Mouse (Mus musculus) hindbrain, embryonic 12.5 days (tissue): ENCODE results near the gene Akt1s1. TPM values are rescaled to one million over a fixed set of nuclear protein-coding genes. Genes with fewer than 3 reads are reported as not detected.

Experiments
- ATAC-seq: fragments of 200-750 bp; cut with Nextera tagmentation; 2 replicates; pipeline ENCODE4 v1.8.0; 2017; ENCODE audit warnings: moderate TSS enrichment; ENCODE audit not compliant: low FRiP score
- H3K27ac ChIP-seq: fragments of 300-500 bp; sonication (generic); 2 replicates; pipeline ENCODE4 v1.5.1; 2016; ENCODE audit warnings: mild to moderate bottlenecking
- H3K27me3 ChIP-seq: fragments of 300-500 bp; sonication (generic); 2 replicates; pipeline ENCODE4 v1.6.1; 2016; ENCODE audit warnings: mild to moderate bottlenecking
- H3K36me3 ChIP-seq: fragments of 300-500 bp; sonication (generic); 2 replicates; pipeline ENCODE4 v1.6.1; 2016; ENCODE audit warnings: mild to moderate bottlenecking
- H3K4me1 ChIP-seq: fragments of 300-500 bp; sonication (generic); 2 replicates; pipeline ENCODE4 v1.6.1; 2016
- H3K4me2 ChIP-seq: fragments of 300-500 bp; sonication (generic); replicated peaks from 2 replicates; pipeline ENCODE4 v1.6.1; 2016; ENCODE audit warnings: mild to moderate bottlenecking
- H3K4me3 ChIP-seq: fragments of 300-500 bp; sonication (generic); 2 replicates; pipeline ENCODE4 v1.5.1; 2016; ENCODE audit warnings: mild to moderate bottlenecking
- H3K9ac ChIP-seq: fragments of 300-500 bp; sonication (generic); 2 replicates; pipeline ENCODE4 v1.6.1; 2016; ENCODE audit warnings: mild to moderate bottlenecking, moderate library complexity
- H3K9me3 ChIP-seq: fragments of 300-500 bp; sonication (generic); replicated peaks from 2 replicates; pipeline ENCODE4 v1.6.1; 2016; ENCODE audit warnings: mild to moderate bottlenecking
- WGBS: fragments of 180-500 bp; shearing (Covaris S2); methylation state at CpG from one replicate; pipeline ENCODE4 v1.1.7; 2016; 5-methylcytosine and 5-hydroxymethylcytosine counted together
- polyA plus RNA-seq: library from polyadenylated mRNA; unstranded; fragments of >200 nt; fragmentation: Nextera tagmentation; extraction: Ambion mirVana; gene quantifications from 2 replicates; pipeline ENCODE4 v1.2.1, GENCODE M21; 2016

Gene Akt1s1
- polyA plus RNA-seq, 1 experiment from 2014 or later = 99.3 TPM

DNA sequence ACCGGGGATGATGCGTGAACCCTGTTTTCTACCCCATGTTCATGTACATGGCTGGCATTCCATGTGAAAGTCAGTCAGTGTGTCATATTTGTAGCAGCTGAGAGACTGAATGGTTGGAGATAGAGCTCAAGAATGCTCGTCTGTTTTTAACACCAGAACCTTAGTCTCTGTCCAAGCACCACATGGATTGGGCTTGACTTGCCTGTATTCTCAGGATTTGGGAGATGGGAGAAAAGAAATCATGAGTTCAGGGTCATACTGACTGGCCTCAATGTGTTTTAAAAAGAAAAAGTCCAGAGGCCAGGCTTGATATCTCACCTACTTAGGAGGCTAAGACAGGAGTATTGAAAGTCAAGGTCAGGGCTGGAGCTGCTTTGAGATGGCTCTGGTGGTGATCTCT is 31.4 kb upstream of the Akt1s1 start:
- peaks cover 5% of the 10 kb centered on the region; the same call in 1 of the 2 replicates for H3K36me3 ChIP-seq

GRCm38 (mm10) chr7:44818164-44818563 is 30.6 kb upstream of the Akt1s1 start:
- H3K27ac ChIP-seq = no peak overlapping the region
- 48% methylated on average over 2 of the region's 2 CpGs for WGBS
- H3K9me3 ChIP-seq = no peaks in the 10 kb centered on the region
- peaks cover 46% of the 10 kb centered on the region for H3K4me1 ChIP-seq
- H3K9ac ChIP-seq = peak overlapping the region; percentile 89; the same call in 1 of the 2 replicates
- peak overlapping the region; percentile 83 for H3K4me3 ChIP-seq
- H3K27me3 ChIP-seq = no peaks in the 10 kb centered on the region
- H3K36me3 ChIP-seq = peaks cover 5% of the 10 kb centered on the region; the same call in 1 of the 2 replicates
- no peak for ATAC-seq
- H3K4me2 ChIP-seq = peak overlapping the region; percentile 80

More for the DNA sequence above, 31.4 kb upstream of the Akt1s1 start:
- WGBS = 34% methylated on average over 3 of the region's 3 CpGs
- peak overlapping the region; percentile 83 for H3K4me3 ChIP-seq
- peaks cover 46% of the 10 kb centered on the region for H3K4me1 ChIP-seq
- no peaks in the 10 kb centered on the region for H3K27me3 ChIP-seq
- peak overlapping the region; percentile 80 for H3K4me2 ChIP-seq
- H3K9ac ChIP-seq = peak overlapping the region; percentile 89
- no peaks in the 10 kb centered on the region for H3K9me3 ChIP-seq
- no peak overlapping the region for H3K27ac ChIP-seq
- no peak for ATAC-seq

GRCm38 (mm10) chr7:44818751-44819235 is 30.0 kb upstream of the Akt1s1 start:
- Histone ChIP-seq H3K36me3 (peaks cover 5% of the 10 kb centered on the region; the same call in 1 of the 2 replicates), H3K9ac (peak overlapping the region; percentile 89), H3K9me3 (no peaks in the 10 kb centered on the region), H3K4me2 (peak overlapping the region; percentile 80), H3K4me3 (peak overlapping the region; percentile 83), H3K27ac (no peak overlapping the region), H3K4me1 (peaks cover 46% of the 10 kb centered on the region), H3K27me3 (no peaks in the 10 kb centered on the region)
- ATAC-seq = no peak
- WGBS = 52% methylated on average over 6 of the region's 6 CpGs

DNA sequence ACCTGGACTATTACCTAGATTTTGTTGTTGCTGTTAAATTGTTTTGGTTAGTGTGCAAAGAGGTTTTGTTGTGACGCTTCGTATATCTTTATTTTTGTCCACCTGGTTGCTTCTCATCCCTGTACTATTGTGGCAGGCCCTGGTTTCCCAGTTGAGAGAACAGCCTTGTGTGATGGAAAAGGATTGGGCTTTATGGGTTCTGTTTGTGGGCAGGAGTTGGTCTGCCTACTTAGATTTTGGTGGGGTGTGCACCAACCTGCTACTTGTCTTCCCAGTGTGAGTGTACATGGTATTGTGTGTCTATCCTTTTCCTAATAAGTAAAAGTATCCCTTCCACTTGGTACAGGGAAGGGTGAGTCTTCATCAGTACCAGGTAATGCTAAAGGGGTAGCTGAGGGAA is 29.4 kb upstream of the Akt1s1 start:
- H3K9ac ChIP-seq = peak overlapping the region; percentile 89; the same call in 1 of the 2 replicates
- WGBS = 96% methylated on average over 2 of the region's 2 CpGs

GRCm38 (mm10) chr7:44819863-44820262 is 28.9 kb upstream of the Akt1s1 start:
- Histone ChIP-seq H3K4me3 (no peak overlapping the region), H3K4me1 (peaks cover 49% of the 10 kb centered on the region), H3K9ac (no peak overlapping the region), H3K9me3 (no peaks in the 10 kb centered on the region), H3K36me3 (no peaks in the 10 kb centered on the region), H3K27me3 (no peaks in the 10 kb centered on the region), H3K27ac (no peak overlapping the region), H3K4me2 (no peak overlapping the region)
- WGBS = 78% methylated on average over 5 of the region's 5 CpGs
- no peak for ATAC-seq

More for the DNA sequence above, 29.4 kb upstream of the Akt1s1 start:
- Histone ChIP-seq H3K4me2 (peak overlapping the region; percentile 80), H3K4me1 (peaks cover 47% of the 10 kb centered on the region), H3K4me3 (peak overlapping the region; percentile 83), H3K36me3 (no peaks in the 10 kb centered on the region), H3K27me3 (no peaks in the 10 kb centered on the region), H3K9me3 (no peaks in the 10 kb centered on the region), H3K27ac (no peak overlapping the region)
- no peak for ATAC-seq

GRCm38 (mm10) chr7:44820525-44820924 is 28.3 kb upstream of the Akt1s1 start:
- no peaks in the 10 kb centered on the region for H3K27me3 ChIP-seq
- H3K27ac ChIP-seq = no peak overlapping the region
- H3K9me3 ChIP-seq = no peaks in the 10 kb centered on the region
- peaks cover 46% of the 10 kb centered on the region for H3K4me1 ChIP-seq
- H3K4me2 ChIP-seq = no peak overlapping the region
- WGBS = 85% methylated on average over 3 of the region's 3 CpGs
- H3K4me3 ChIP-seq = no peak overlapping the region
- H3K36me3 ChIP-seq = no peaks in the 10 kb centered on the region
- no peak for ATAC-seq
- H3K9ac ChIP-seq = no peak overlapping the region

DNA sequence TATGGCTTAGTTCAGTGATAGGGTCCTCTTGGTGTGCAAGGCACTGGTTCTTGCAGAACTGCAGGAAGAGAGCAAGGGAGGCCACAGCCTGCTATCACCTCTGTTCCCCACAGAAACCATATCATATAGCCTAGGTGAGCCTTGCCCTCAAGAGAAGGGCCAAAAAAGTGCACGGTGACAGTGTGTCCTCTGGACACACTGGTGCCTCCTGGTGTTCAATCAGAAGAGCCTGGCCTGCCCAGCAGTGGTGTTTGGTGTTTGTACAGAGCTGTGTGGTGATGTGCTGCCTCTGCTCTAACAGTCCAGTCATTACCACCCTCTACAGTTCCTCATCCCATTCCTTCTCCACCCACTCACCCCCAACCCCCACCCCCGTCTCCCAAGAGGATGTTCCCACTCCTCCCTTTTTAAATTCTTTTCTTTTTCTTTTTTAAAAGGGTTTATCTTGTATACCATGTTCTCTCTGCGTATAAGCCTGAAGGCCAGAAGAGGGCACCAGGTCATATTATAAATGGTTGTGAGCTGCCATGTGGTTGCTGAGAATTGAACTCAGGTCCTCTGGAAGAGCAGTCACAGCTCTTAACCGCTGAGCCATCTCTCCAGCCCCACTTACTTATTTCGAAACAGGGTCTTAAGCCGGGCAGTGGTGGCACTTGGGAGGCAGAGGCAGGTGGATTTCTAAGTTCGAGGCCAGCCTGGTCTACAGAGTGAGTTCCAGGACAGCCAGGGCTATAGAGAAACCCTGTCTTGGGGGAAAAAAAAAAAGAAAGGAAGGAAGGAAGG is 26.9 kb upstream of the Akt1s1 start:
- H3K4me1 ChIP-seq = peaks cover 45% of the 10 kb centered on the region
- ATAC-seq = no peak
- H3K9ac ChIP-seq = no peak overlapping the region
- no peaks in the 10 kb centered on the region for H3K27me3 ChIP-seq
- H3K36me3 ChIP-seq = no peaks in the 10 kb centered on the region
- H3K27ac ChIP-seq = no peak overlapping the region
- H3K9me3 ChIP-seq = no peaks in the 10 kb centered on the region
- no peak overlapping the region for H3K4me2 ChIP-seq
- WGBS = 88% methylated on average over 7 of the region's 7 CpGs
- no peak overlapping the region for H3K4me3 ChIP-seq

DNA sequence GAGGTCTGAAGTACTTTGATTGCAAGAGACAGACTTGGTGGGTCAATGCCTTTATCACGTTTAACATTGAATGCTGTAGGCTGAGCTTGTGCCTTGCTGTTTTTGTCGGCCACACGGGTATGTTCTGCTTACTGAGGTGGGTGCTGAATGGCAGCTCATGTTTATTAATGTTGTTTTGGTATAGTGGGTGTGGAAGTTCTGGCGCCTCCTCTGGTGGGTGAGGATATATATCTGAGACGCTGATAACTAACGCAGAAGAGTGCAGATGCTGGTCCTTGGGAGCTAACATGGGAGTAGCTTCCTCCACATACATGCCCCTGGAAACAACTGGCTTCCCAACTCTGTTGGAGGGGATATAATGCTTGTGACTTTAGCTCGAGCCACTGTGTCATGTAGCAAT is 25.4 kb upstream of the Akt1s1 start:
- Histone ChIP-seq H3K9ac (no peak overlapping the region), H3K27me3 (no peaks in the 10 kb centered on the region), H3K4me1 (peaks cover 30% of the 10 kb centered on the region), H3K4me2 (no peak overlapping the region), H3K36me3 (peaks cover 5% of the 10 kb centered on the region), H3K4me3 (no peak overlapping the region), H3K27ac (no peak overlapping the region), H3K9me3 (no peaks in the 10 kb centered on the region)
- WGBS = 40% methylated on average over 7 of the region's 7 CpGs
- no peak for ATAC-seq

- H3K4me3 ChIP-seq = no peak overlapping the region
- no peaks in the 10 kb centered on the region for H3K9me3 ChIP-seq
- 31% methylated on average over 3 of the region's 3 CpGs for WGBS
- no peaks in the 10 kb centered on the region for H3K27me3 ChIP-seq
- peaks cover 20% of the 10 kb centered on the region for H3K36me3 ChIP-seq
- H3K9ac ChIP-seq = no peak overlapping the region
- H3K4me2 ChIP-seq = no peak overlapping the region
- H3K27ac ChIP-seq = no peak overlapping the region; the same call in 1 of the 2 replicates
- H3K4me1 ChIP-seq = peaks cover 15% of the 10 kb centered on the region
- ATAC-seq = peak; percentile 68
Observed at GRCm38 (mm10) chr7:44824872-44825271, 23.9 kb upstream of the Akt1s1 start.

- ATAC-seq = no peak
- H3K4me2 ChIP-seq = no peak overlapping the region
- no peaks in the 10 kb centered on the region for H3K9me3 ChIP-seq
- peaks cover 38% of the 10 kb centered on the region for H3K36me3 ChIP-seq
- H3K4me1 ChIP-seq = peaks cover 8% of the 10 kb centered on the region; the same call in 1 of the 2 replicates
- H3K4me3 ChIP-seq = no peak overlapping the region
- H3K27ac ChIP-seq = no peak overlapping the region
- WGBS = 93% methylated on average over 3 of the region's 3 CpGs
- no peaks in the 10 kb centered on the region for H3K27me3 ChIP-seq
- no peak overlapping the region for H3K9ac ChIP-seq
Observed at GRCm38 (mm10) chr7:44826771-44827170, 22.0 kb upstream of the Akt1s1 start.

DNA sequence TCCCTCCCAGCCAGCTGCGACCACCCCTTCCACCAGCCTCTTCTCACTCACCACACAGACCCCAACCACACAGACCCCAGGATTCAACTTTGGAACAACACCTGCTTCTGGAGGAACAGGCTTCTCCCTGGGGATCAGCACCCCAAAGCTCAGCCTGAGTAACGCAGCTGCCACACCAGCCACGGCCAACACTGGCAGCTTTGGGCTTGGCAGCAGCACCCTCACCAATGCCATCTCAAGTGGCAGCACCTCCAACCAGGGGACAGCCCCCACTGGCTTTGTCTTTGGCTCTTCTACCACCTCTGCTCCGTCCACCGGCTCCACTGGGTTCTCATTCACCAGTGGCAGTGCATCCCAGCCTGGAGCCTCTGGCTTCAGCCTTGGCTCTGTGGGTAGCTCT is 20.1 kb upstream of the Akt1s1 start:
- 97% methylated on average over 5 of the region's 5 CpGs for WGBS
- Histone ChIP-seq H3K27ac (no peak overlapping the region), H3K4me3 (no peak overlapping the region), H3K9me3 (no peaks in the 10 kb centered on the region), H3K36me3 (peaks cover 44% of the 10 kb centered on the region), H3K27me3 (no peaks in the 10 kb centered on the region), H3K4me2 (no peak overlapping the region), H3K9ac (no peak overlapping the region), H3K4me1 (peaks cover 8% of the 10 kb centered on the region; the same call in 1 of the 2 replicates)
- no peak for ATAC-seq

- H3K27ac ChIP-seq = no peak overlapping the region
- H3K4me2 ChIP-seq = no peak overlapping the region
- no peaks in the 10 kb centered on the region for H3K4me1 ChIP-seq
- H3K9ac ChIP-seq = no peak overlapping the region
- peaks cover 44% of the 10 kb centered on the region for H3K36me3 ChIP-seq
- peaks cover 2% of the 10 kb centered on the region; the same call in 1 of the 2 replicates for H3K27me3 ChIP-seq
- no peaks in the 10 kb centered on the region for H3K9me3 ChIP-seq
- H3K4me3 ChIP-seq = no peak overlapping the region
- ATAC-seq = no peak
- WGBS = 83% methylated on average over 4 of the region's 4 CpGs
Observed at GRCm38 (mm10) chr7:44832763-44833162, 16.0 kb upstream of the Akt1s1 start.
